Mouse (Mus musculus) MEL (cell line): ENCODE data around the gene Pxt1. TPM values are rescaled to one million over a fixed set of nuclear protein-coding genes. Genes with fewer than 3 reads are reported as not detected.

Source experiments
- DNase-seq: peaks from one replicate; pipeline ENCODE4 v3.0.0; 2011; ENCODE audit warnings: low read depth, low spot score
- H3K27ac ChIP-seq: 2 replicates; pipeline ENCODE4 v1.5.1; 2012; ENCODE audit warnings: low read depth, mild to moderate bottlenecking, control low read depth, low read length, moderate library complexity; ENCODE audit not compliant: control insufficient read depth
- H3K27me3 ChIP-seq, 2 experiments: fragments of 150-350 bp in 1 of 2; sonication (generic) in 1 of 2; 2 replicates each; pipeline ENCODE4 v1.6.1; 2012; ENCODE audit warnings: low read length in 2 of 2, mild to moderate bottlenecking in 2 of 2, improper control_type of control experiment in 1 of 2, moderate library complexity in 1 of 2; ENCODE audit not compliant: insufficient read depth in 2 of 2, control insufficient read depth in 1 of 2
- H3K36me3 ChIP-seq, 2 experiments: 2 replicates each; pipeline ENCODE4 v1.6.1; 2012 to 2014; ENCODE audit warnings: low read length in 2 of 2, improper control_type of control experiment in 1 of 2, inconsistent platforms in 1 of 2, mild to moderate bottlenecking in 1 of 2; ENCODE audit not compliant: insufficient read depth in 2 of 2, control insufficient read depth in 1 of 2
- H3K4me1 ChIP-seq, 2 experiments: fragments of 150-350 bp in 1 of 2; sonication (generic) in 1 of 2; 2 replicates each; pipeline ENCODE4 v1.6.1; 2012; ENCODE audit warnings: low read length in 2 of 2, improper control_type of control experiment in 1 of 2, mild to moderate bottlenecking in 1 of 2; ENCODE audit not compliant: insufficient read depth in 2 of 2, control insufficient read depth in 1 of 2
- H3K4me3 ChIP-seq, 2 experiments: fragments of 150-350 bp in 1 of 2; sonication (generic) in 1 of 2; 2 replicates each; pipeline ENCODE4 v1.5.1; 2012; ENCODE audit warnings: low read depth in 2 of 2, low read length in 2 of 2, mild to moderate bottlenecking in 2 of 2, moderate library complexity in 2 of 2, control low read depth in 1 of 2, improper control_type of control experiment in 1 of 2; ENCODE audit not compliant: control insufficient read depth in 1 of 2, insufficient read depth in 1 of 2
- H3K79me2 ChIP-seq: 2 replicates; pipeline ENCODE4 v1.6.1; 2012; ENCODE audit warnings: mild to moderate bottlenecking, low read length, moderate library complexity; ENCODE audit not compliant: control insufficient read depth, poor library complexity, insufficient read depth
- H3K9ac ChIP-seq: 2 replicates; pipeline ENCODE4 v1.6.1; 2012; ENCODE audit warnings: low read depth, mild to moderate bottlenecking, control low read depth, low read length, moderate library complexity; ENCODE audit not compliant: control insufficient read depth, poor library complexity, severe bottlenecking
- H3K9me3 ChIP-seq: fragments of 150-350 bp; sonication (generic); replicated peaks from 2 replicates; pipeline ENCODE4 v1.6.1; 2012; ENCODE audit warnings: mild to moderate bottlenecking, low read length, improper control_type of control experiment, moderate library complexity; ENCODE audit not compliant: insufficient read depth
- CHD1 ChIP-seq: IDR thresholded peaks from 2 replicates; pipeline ENCODE4 v1.6.1; 2012; ENCODE audit warnings: low read depth, mild to moderate bottlenecking, inconsistent platforms, low read length, improper control_type of control experiment
- ELF1 ChIP-seq: IDR thresholded peaks from 2 replicates; pipeline ENCODE4 v1.6.1; 2014; ENCODE audit warnings: low read depth, mild to moderate bottlenecking, inconsistent platforms, low read length, improper control_type of control experiment, moderate library complexity
- EP300 ChIP-seq, 2 experiments: IDR thresholded peaks; 2 replicates each; pipeline ENCODE4 v1.6.1; 2011; ENCODE audit warnings: improper control_type of control experiment in 2 of 2, low read length in 2 of 2, low read depth in 1 of 2, mild to moderate bottlenecking in 1 of 2
- ETS1 ChIP-seq: IDR thresholded peaks from 2 replicates; pipeline ENCODE4 v1.6.1; 2012; ENCODE audit warnings: low read depth, mild to moderate bottlenecking, inconsistent platforms, low read length, improper control_type of control experiment, moderate library complexity
- GABPA ChIP-seq: IDR thresholded peaks from 2 replicates; pipeline ENCODE4 v1.6.1; 2012; ENCODE audit warnings: low read depth, mild to moderate bottlenecking, inconsistent platforms, low read length, improper control_type of control experiment, moderate library complexity
- GATA1 ChIP-seq: IDR thresholded peaks from 2 replicates; pipeline ENCODE4 v1.6.1; 2011; ENCODE audit warnings: low read depth, low read length, improper control_type of control experiment
- JUND ChIP-seq: IDR thresholded peaks from 2 replicates; pipeline ENCODE4 v1.6.1; 2011; ENCODE audit warnings: low read depth, mild to moderate bottlenecking, improper control_type of control experiment, low read length
- MAFK ChIP-seq: IDR thresholded peaks from 2 replicates; pipeline ENCODE4 v1.6.1; 2011; ENCODE audit warnings: low read depth, mild to moderate bottlenecking, low read length, improper control_type of control experiment, borderline replicate concordance
- MAX ChIP-seq: IDR thresholded peaks from 2 replicates; pipeline ENCODE4 v1.6.1; 2011; ENCODE audit warnings: low read length, improper control_type of control experiment
- MAZ ChIP-seq: IDR thresholded peaks from 2 replicates; pipeline ENCODE4 v1.6.1; 2012; ENCODE audit warnings: low read depth, mild to moderate bottlenecking, inconsistent platforms, low read length, improper control_type of control experiment
- MXI1 ChIP-seq: IDR thresholded peaks from 2 replicates; pipeline ENCODE4 v1.6.1; 2011; ENCODE audit warnings: mild to moderate bottlenecking, low read depth, low read length, improper control_type of control experiment
- MYC ChIP-seq: IDR thresholded peaks from 2 replicates; pipeline ENCODE4 v1.6.1; 2011; ENCODE audit warnings: low read depth, mild to moderate bottlenecking, low read length, improper control_type of control experiment, moderate library complexity
- POLR2AphosphoS5 ChIP-seq: IDR thresholded peaks from 2 replicates; pipeline ENCODE4 v1.6.1; 2012; ENCODE audit warnings: low read depth, borderline replicate concordance, mild to moderate bottlenecking, inconsistent platforms, low read length, moderate library complexity, mixed read lengths
- RAD21 ChIP-seq: IDR thresholded peaks from 2 replicates; pipeline ENCODE4 v1.6.1; 2011; ENCODE audit warnings: mild to moderate bottlenecking, low read depth, low read length, improper control_type of control experiment
- RCOR1 ChIP-seq: IDR thresholded peaks from 2 replicates; pipeline ENCODE4 v1.6.1; 2012; ENCODE audit warnings: low read depth, mild to moderate bottlenecking, inconsistent platforms, low read length, improper control_type of control experiment
- SIN3A ChIP-seq: IDR thresholded peaks from 2 replicates; pipeline ENCODE4 v1.6.1; 2012; ENCODE audit warnings: low read length, improper control_type of control experiment, inconsistent platforms
- SMC3 ChIP-seq: IDR thresholded peaks from 2 replicates; pipeline ENCODE4 v1.6.1; 2011; ENCODE audit warnings: low read depth, low read length, improper control_type of control experiment
- TCF12 ChIP-seq: IDR thresholded peaks from 2 replicates; pipeline ENCODE4 v1.6.1; 2014; ENCODE audit warnings: low read depth, mild to moderate bottlenecking, inconsistent platforms, low read length, improper control_type of control experiment, moderate library complexity
- USF2 ChIP-seq, 2 experiments: IDR thresholded peaks; 2 replicates each; pipeline ENCODE4 v1.6.1; 2011 to 2012; ENCODE audit warnings: improper control_type of control experiment in 2 of 2, low read length in 2 of 2, borderline replicate concordance in 1 of 2, inconsistent platforms in 1 of 2, low read depth in 1 of 2, mild to moderate bottlenecking in 1 of 2; ENCODE audit not compliant: insufficient read depth in 1 of 2
- ZC3H11A ChIP-seq: IDR thresholded peaks from 2 replicates; pipeline ENCODE4 v1.6.1; 2012; ENCODE audit warnings: low read depth, mild to moderate bottlenecking, inconsistent platforms, low read length, improper control_type of control experiment
- ZKSCAN1 ChIP-seq: IDR thresholded peaks from 2 replicates; pipeline ENCODE4 v1.6.1; 2012; ENCODE audit warnings: low read depth, mild to moderate bottlenecking, inconsistent platforms, low read length, improper control_type of control experiment, moderate library complexity
- ZMIZ1 ChIP-seq: IDR thresholded peaks from 2 replicates; pipeline ENCODE4 v1.6.1; 2012; ENCODE audit warnings: low read depth, mild to moderate bottlenecking, inconsistent platforms, low read length, improper control_type of control experiment, moderate library complexity
- polyA plus RNA-seq, 2 experiments: library from polyadenylated mRNA; stranded (reverse) in 1 of 2; unstranded in 1 of 2; fragments of >175 nt in 1 of 2; fragments of >200 nt in 1 of 2; gene quantifications; 2 replicates each; pipeline versions ENCODE4 v1.2.1 to v1.2.4; 2012; ENCODE audit warnings: low replicate concordance in 2 of 2, low read depth in 1 of 2; ENCODE audit not compliant: insufficient read length in 2 of 2, insufficient read depth in 1 of 2, missing spikeins in 1 of 2
- total RNA-seq: library from RNA; depleted of rRNA; stranded (reverse); fragments of 300-350 nt; gene quantifications from 2 replicates; pipeline ENCODE4 v1.2.3, GENCODE M21; 2012

The Pxt1 gene
- total and polyA plus RNA-seq, 3 experiments = not detected

DNA sequence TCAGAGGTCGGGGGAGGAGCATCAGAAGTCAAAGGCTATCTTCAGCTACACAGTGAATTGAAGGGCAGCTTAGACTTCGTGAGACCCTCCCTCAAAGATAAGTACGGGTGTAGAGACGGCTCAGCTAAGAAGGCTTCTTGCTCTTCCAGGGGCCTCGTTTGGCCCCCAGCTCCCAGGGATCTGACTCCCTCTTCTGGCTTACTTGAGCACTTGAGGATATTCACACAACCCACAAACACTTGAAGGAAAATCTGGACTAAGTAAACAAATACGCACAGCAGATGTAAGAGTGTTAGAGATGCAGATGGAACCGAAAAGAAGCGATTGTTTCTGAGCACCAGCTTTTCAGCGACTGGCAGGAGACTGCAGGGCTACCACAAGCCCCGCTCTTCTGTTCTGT is 17.0 kb upstream of the Pxt1 start:
- Histone ChIP-seq H3K9me3 (no peaks in the 10 kb centered on the region), H3K79me2 (peaks cover 19% of the 10 kb centered on the region), H3K9ac (no peak overlapping the region), H3K27ac (no peak overlapping the region), H3K36me3 (peaks cover 0 to 5% of the 10 kb centered on the region in 2 experiments; a peak in 2 of 4 replicates), H3K4me1 (no peaks in the 10 kb centered on the region), H3K4me3 (no peak overlapping the region), H3K27me3 (no peaks in the 10 kb centered on the region)
- TF ChIP-seq ELF1 = no peak
- no peak for TF ChIP-seq ZC3H11A
- no peak for TF ChIP-seq GABPA
- no peak for TF ChIP-seq RAD21
- TF ChIP-seq CHD1 = no peak
- no peak for TF ChIP-seq SIN3A
- TF ChIP-seq USF2 (IDR thresholded peaks at IDR 0.05; ENCODE audit: borderline replicate concordance in 1 of 2, insufficient read depth in 1 of 2, low read depth in 1 of 2, low read length in 2 of 2) = no peak
- TF ChIP-seq POLR2AphosphoS5 = no peak
- no peak for TF ChIP-seq ETS1
- no peak for TF ChIP-seq RCOR1
- no peak for TF ChIP-seq MAX
- TF ChIP-seq MYC = no peak
- TF ChIP-seq ZKSCAN1 = no peak
- TF ChIP-seq SMC3 = no peak
- TF ChIP-seq MAZ = no peak
- no peak for TF ChIP-seq GATA1
- no peak for TF ChIP-seq MAFK
- TF ChIP-seq ZMIZ1 = no peak
- no peak for DNase-seq

- Histone ChIP-seq H3K4me1 (peaks cover 19 to 33% of the 10 kb centered on the region in 2 experiments), H3K4me3 (peak overlapping the region; percentile 33 to 34), H3K9me3 (no peaks in the 10 kb centered on the region), H3K9ac (peak overlapping the region; percentile 29), H3K27ac (peak overlapping the region; percentile 53), H3K27me3 (no peaks in the 10 kb centered on the region), H3K36me3 (peaks cover 2 to 22% of the 10 kb centered on the region in 2 experiments; a peak in 3 of 4 replicates), H3K79me2 (peaks cover 46% of the 10 kb centered on the region)
- peak; percentile 80 for DNase-seq
- TF ChIP-seq MXI1 (0 out of 2 replicates have a peak, but pooled peaks have one; percentile 31), TCF12 (no peak), JUND (no peak), RCOR1 (peak; percentile 76), EP300 (IDR thresholded peaks at IDR 0.05; ENCODE audit: low read depth in 1 of 2, low read length in 2 of 2) (peak; percentile 34 to 46; a peak in 3 of 4 replicates), SIN3A (peak; percentile 71)
Measured at GRCm38 (mm10) chr17:28954416-28954815, 10.8 kb upstream of the Pxt1 start.
